Mouse (Mus musculus) embryonic facial prominence, embryonic 12.5 days (tissue): Measurements from ENCODE around the gene Hoxc13. TPM values are rescaled to one million over a fixed set of nuclear protein-coding genes. Genes with fewer than 3 reads are reported as not detected.
A peak's percentile ranks its signal among the peaks of the same experiment; 100 is the strongest.

ENCODE experiments used
- ATAC-seq: fragments of 200-750 bp; cut with Nextera tagmentation; 2 replicates; pipeline ENCODE4 v1.8.0; 2017; ENCODE audit not compliant: insufficient number of reproducible peaks, insufficient read depth, low FRiP score, low TSS enrichment
- H3K27ac ChIP-seq: fragments of 300-500 bp; sonication (generic); 2 replicates; pipeline ENCODE4 v1.5.1; 2016; ENCODE audit warnings: mild to moderate bottlenecking
- H3K27me3 ChIP-seq: fragments of 300-500 bp; sonication (generic); 2 replicates; pipeline ENCODE4 v1.6.1; 2016; ENCODE audit warnings: mild to moderate bottlenecking, moderate library complexity
- H3K36me3 ChIP-seq: fragments of 300-500 bp; sonication (generic); 2 replicates; pipeline ENCODE4 v1.6.1; 2016; ENCODE audit warnings: mild to moderate bottlenecking
- H3K4me1 ChIP-seq: fragments of 300-500 bp; sonication (generic); 2 replicates; pipeline ENCODE4 v1.6.1; 2016
- H3K4me2 ChIP-seq: fragments of 300-500 bp; sonication (generic); replicated peaks from 2 replicates; pipeline ENCODE4 v1.6.1; 2016; ENCODE audit warnings: mild to moderate bottlenecking, moderate library complexity
- H3K4me3 ChIP-seq: fragments of 300-500 bp; sonication (generic); 2 replicates; pipeline ENCODE4 v1.5.1; 2016; ENCODE audit warnings: mild to moderate bottlenecking
- H3K9ac ChIP-seq: fragments of 300-500 bp; sonication (generic); 2 replicates; pipeline ENCODE4 v1.6.1; 2016; ENCODE audit warnings: mild to moderate bottlenecking, moderate library complexity
- H3K9me3 ChIP-seq: fragments of 300-500 bp; sonication (generic); 2 replicates; pipeline ENCODE4 v1.6.1; 2016; ENCODE audit warnings: mild to moderate bottlenecking, moderate library complexity
- WGBS: fragments of 180-500 bp; shearing (Covaris S2); methylation state at CpG from one replicate; pipeline ENCODE4 v1.1.7; 2016; 5-methylcytosine and 5-hydroxymethylcytosine counted together
- polyA plus RNA-seq: library from polyadenylated mRNA; unstranded; fragments of >200 nt; fragmentation: Nextera tagmentation; extraction: Ambion mirVana; gene quantifications from 2 replicates; pipeline ENCODE4 v1.2.1, GENCODE M21; 2016

The Hoxc13 gene
- polyA plus RNA-seq, 1 experiment from 2014 or later = 0.19 TPM

DNA sequence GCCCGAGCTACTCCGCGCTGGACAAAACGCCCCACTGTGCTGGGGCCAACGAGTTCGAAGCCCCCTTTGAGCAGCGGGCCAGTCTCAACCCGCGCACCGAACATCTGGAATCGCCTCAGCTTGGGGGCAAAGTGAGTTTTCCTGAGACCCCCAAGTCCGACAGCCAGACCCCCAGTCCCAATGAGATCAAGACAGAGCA is 46.3 kb downstream of the Hoxc13 start, which contains the start of gene Hoxc5:
TSS of gene Hoxc5 (plus strand) at position 132 of the 199 bp plus-strand sequence.
- no peak; the same call in 1 of the 2 replicates for ATAC-seq

DNA sequence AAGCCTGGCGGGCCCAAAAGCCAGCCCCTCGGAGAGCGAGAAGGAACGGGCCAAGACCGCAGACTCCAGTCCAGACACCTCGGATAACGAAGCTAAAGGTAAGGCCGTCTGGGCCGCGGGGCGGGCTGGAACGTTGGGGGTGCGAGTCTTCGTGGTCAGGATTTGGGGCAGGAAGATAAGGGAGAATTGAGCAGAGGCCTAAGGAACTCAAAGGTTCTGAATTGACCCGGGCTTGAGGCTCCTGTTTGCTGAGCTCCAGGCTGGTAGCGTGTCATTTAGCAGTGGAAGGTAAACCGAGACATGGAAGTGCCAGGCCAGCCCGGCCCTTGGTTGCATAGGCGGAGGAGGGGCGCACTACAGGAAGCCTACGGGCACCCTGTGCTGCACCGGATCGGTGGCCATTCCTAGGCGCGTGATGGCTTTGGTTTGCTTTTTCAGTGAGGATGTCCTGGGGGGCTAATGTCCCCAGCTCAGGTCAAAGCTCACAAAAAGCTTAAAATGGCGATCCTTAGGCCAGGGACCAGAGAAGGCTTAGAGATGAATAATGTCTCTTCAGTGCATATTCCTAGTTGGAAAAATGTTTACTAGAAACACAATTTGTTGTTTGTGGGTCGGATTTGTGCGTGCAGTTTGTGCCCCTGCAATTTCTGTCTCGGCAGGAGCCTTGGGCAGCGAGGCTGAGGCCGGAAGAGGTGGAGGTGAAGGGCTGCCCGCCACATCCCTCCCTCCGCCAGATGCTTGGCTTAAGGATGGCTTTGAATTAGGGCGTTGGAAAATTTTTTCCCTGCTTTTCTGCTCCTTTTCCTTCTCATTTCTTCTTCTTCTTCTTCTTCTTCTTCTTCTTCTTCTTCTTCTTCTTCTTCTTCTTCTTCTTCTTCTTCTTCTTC is 46.9 kb downstream of the Hoxc13 start:
- Histone ChIP-seq H3K27me3 (peaks cover 96% of the 10 kb centered on the region), H3K9me3 (no peaks in the 10 kb centered on the region), H3K36me3 (no peaks in the 10 kb centered on the region), H3K27ac (no peak overlapping the region), H3K4me3 (no peak overlapping the region), H3K9ac (no peak overlapping the region), H3K4me1 (0 out of 2 replicates have a peak, but pooled peaks cover 4% of the 10 kb centered on the region), H3K4me2 (no peak overlapping the region)
- no peak for ATAC-seq
- WGBS = 4% methylated on average over 34 of the region's 34 CpGs

More for the DNA sequence above, 46.3 kb downstream of the Hoxc13 start, which contains the start of gene Hoxc5:
- Histone ChIP-seq H3K4me2 (peak within 1 kb of the TSS; percentile 21), H3K4me3 (no peak within 1 kb of the TSS), H3K4me1 (0 out of 2 replicates have a peak, but pooled peaks cover 4% of the 10 kb centered on the region), H3K27ac (no peak within 1 kb of the TSS), H3K27me3 (peaks cover 96% of the 10 kb centered on the region), H3K9ac (no peak within 1 kb of the TSS), H3K9me3 (no peaks in the 10 kb centered on the region), H3K36me3 (no peaks in the 10 kb centered on the region)
- 1% methylated on average over 12 of the region's 12 CpGs for WGBS

DNA sequence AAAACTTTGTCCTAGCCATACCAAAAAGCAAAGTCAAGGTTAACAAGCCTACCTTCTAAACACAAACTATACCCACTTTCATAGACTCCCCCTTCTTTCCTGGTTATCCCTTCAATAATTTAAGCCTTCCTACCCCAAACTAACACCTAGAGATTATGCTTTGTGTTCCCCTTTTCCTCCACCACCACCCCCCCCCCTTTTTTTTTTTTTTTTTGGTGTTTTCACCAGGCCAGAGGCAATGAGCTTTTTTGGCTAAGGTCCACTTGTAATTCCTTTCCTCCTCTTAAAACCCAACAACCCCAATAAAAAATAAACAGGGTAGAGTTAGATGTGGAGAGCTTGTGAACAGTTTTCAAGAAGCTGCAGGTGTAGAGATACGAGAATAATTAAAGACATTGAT is 48.4 kb downstream of the Hoxc13 start:
- H3K27ac ChIP-seq = no peak overlapping the region
- no peak for ATAC-seq
- peaks cover 97% of the 10 kb centered on the region for H3K27me3 ChIP-seq
- H3K36me3 ChIP-seq = no peaks in the 10 kb centered on the region
- H3K9ac ChIP-seq = no peak overlapping the region
- H3K4me1 ChIP-seq = 0 out of 2 replicates have a peak, but pooled peaks cover 4% of the 10 kb centered on the region
- WGBS = 37% methylated on average over 1 of the region's 1 CpGs
- no peaks in the 10 kb centered on the region for H3K9me3 ChIP-seq
- no peak overlapping the region for H3K4me2 ChIP-seq
- no peak overlapping the region for H3K4me3 ChIP-seq

DNA sequence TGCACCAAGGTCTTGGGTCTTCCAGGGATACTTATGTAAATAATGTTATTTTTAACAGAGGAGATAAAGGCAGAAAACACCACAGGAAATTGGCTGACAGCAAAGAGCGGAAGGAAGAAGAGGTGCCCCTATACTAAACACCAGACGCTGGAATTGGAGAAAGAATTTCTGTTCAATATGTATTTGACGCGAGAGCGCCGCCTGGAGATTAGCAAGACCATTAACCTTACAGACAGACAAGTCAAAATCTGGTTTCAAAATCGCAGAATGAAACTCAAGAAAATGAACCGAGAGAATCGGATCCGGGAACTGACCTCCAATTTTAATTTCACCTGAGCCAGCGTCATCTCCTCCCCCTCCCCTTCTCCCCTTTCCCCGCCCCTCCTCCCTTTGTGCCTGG is 49.8 kb downstream of the Hoxc13 start:
- WGBS = 1% methylated on average over 12 of the region's 12 CpGs

DNA sequence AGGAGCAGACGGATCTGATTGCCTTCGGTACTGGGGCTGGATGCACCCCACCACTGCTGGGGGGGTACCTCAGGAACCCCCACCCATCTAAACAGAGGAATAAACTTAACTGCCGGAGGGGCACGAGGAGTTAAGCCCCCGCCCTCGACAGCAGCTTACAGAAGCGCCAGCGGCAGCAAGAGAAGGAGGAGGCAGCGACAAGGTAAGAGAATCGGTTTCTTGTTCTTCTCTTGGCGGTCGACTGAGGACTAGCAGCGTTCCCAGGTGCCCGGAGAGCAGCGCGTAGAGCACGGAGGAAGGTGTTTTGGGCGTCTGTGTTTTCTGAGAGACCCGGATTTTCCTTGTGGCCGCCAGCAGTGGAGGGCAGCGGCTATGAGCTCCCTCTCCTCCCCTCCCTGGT is 51.4 kb downstream of the Hoxc13 start:
- H3K4me2 ChIP-seq = no peak overlapping the region
- no peaks in the 10 kb centered on the region for H3K4me1 ChIP-seq
- H3K9ac ChIP-seq = no peak overlapping the region
- ATAC-seq = no peak
- no peaks in the 10 kb centered on the region for H3K36me3 ChIP-seq
- WGBS = under 1% methylated on average over 21 of the region's 21 CpGs
- H3K27ac ChIP-seq = no peak overlapping the region
- H3K27me3 ChIP-seq = peaks cover 97% of the 10 kb centered on the region
- no peak overlapping the region for H3K4me3 ChIP-seq
- no peaks in the 10 kb centered on the region for H3K9me3 ChIP-seq

More for the DNA sequence above, 49.8 kb downstream of the Hoxc13 start:
- Histone ChIP-seq H3K4me2 (no peak overlapping the region), H3K36me3 (no peaks in the 10 kb centered on the region), H3K4me3 (no peak overlapping the region), H3K9me3 (no peaks in the 10 kb centered on the region), H3K9ac (no peak overlapping the region), H3K27me3 (peaks cover 97% of the 10 kb centered on the region), H3K27ac (no peak overlapping the region), H3K4me1 (0 out of 2 replicates have a peak, but pooled peaks cover 4% of the 10 kb centered on the region)
- no peak for ATAC-seq

DNA sequence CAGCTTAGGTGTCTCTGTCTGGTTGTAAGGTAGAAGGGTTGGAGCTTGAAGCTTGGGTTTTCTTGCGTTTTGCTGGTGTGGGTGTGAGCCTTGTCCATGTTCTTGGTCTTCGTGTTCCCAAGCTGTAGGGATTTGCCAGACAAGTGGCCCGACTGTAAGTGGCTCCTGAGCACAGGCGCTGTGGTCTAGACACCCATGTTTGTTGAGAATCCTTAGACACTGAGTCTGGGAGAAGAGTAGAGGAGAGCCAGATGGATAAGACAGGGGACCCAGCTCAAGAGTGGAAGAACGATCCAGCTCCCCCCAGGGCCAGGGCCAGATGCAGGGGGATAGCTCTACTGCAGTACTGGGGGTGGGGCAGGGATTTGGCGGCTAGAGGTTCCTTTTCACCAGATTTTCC is 51.9 kb downstream of the Hoxc13 start:
- H3K9ac ChIP-seq = no peak overlapping the region
- no peaks in the 10 kb centered on the region for H3K4me1 ChIP-seq
- H3K4me3 ChIP-seq = no peak overlapping the region
- no peak overlapping the region for H3K27ac ChIP-seq
- H3K27me3 ChIP-seq = peaks cover 97% of the 10 kb centered on the region
- no peaks in the 10 kb centered on the region for H3K9me3 ChIP-seq
- no peak overlapping the region for H3K4me2 ChIP-seq
- WGBS = 3% methylated on average over 6 of the region's 6 CpGs
- no peak for ATAC-seq
- H3K36me3 ChIP-seq = no peaks in the 10 kb centered on the region

DNA sequence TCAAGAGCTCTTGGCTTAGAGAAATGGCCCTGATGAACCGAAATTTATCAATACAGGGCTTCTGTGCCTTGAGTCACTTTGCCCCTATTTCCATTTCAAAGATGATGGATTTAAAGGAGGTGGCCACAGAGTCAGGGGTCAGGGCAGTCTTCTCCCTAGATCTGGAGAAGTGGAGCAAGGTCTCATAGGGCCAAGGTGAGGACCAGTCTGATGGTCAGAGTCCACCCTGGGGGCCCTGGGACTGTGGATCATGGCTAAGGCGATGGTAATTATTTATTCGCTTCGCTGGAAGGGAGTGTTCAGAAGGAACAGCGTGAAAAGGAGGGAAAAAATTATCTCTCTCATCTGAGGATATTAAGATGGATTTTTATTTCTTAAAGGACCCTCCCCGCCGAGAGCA is 54.1 kb downstream of the Hoxc13 start:
- 5% methylated on average over 7 of the region's 7 CpGs for whole genome bisulfite sequencing
- Histone ChIP-seq H3K27me3 (peaks cover 99% of the 10 kb centered on the region), H3K36me3 (no peaks in the 10 kb centered on the region), H3K4me2 (no peak overlapping the region), H3K4me1 (no peaks in the 10 kb centered on the region), H3K4me3 (no peak overlapping the region), H3K9ac (no peak overlapping the region), H3K27ac (no peak overlapping the region), H3K9me3 (no peaks in the 10 kb centered on the region)
- no peak for ATAC-seq

DNA sequence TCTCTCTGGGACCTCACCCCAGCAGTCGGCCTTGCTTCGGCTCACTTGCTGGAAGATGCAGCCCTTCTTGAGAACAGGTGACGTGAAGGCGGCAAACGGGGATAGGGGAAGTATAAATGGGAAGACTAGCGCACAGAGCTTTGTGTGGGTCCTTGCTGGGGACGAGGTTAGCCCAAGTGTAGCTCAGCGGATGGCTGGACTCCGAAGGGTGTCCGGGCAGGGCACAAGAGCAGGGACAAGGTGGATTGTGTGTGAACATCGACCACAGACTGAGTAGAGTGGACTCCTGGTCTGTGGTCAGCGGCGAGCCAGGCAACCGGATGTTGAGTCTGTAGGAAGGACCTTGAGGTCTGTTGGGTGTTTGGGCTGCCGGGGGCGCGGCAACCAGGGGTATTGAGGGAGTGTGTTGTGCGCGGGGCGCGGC is 54.8 kb downstream of the Hoxc13 start:
- Histone ChIP-seq H3K9me3 (no peaks in the 10 kb centered on the region), H3K4me1 (no peaks in the 10 kb centered on the region), H3K36me3 (no peaks in the 10 kb centered on the region), H3K9ac (no peak overlapping the region), H3K4me3 (no peak overlapping the region), H3K27ac (no peak overlapping the region), H3K4me2 (no peak overlapping the region), H3K27me3 (peaks cover 99% of the 10 kb centered on the region)
- no peak for ATAC-seq
- 1% methylated on average over 21 of the region's 21 CpGs for WGBS

DNA sequence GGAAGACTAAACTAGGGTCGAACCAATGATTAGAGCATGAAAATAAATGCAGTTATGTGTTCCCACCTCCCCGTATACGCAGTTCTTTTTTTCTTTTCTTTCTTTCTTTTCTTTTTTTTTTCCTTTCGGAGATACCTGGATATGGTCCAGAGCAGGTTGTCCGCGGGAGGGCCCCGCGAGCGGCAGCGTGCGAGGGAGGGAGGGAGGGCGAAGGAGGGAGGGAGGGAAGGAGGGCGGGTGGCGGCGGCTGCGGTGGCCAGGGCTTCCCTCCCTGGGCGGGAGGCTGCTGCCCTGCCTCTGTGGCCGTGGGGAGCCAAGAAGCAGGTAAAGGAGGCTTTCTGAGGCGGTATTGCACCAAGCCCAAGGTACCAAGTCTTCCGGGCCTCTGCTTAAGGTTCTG is 55.3 kb downstream of the Hoxc13 start, which contains the start of gene Hoxc9:
TSS of gene Hoxc9 (plus strand) at position 269 of the 400 bp plus-strand sequence.
- Histone ChIP-seq H3K4me3 (0 out of 2 replicates have a peak within 1 kb of the TSS, but pooled peaks have one; percentile 6), H3K4me2 (no peak within 1 kb of the TSS), H3K27me3 (peaks cover 99% of the 10 kb centered on the region), H3K27ac (no peak within 1 kb of the TSS), H3K9me3 (no peaks in the 10 kb centered on the region), H3K4me1 (no peaks in the 10 kb centered on the region), H3K36me3 (no peaks in the 10 kb centered on the region), H3K9ac (no peak within 1 kb of the TSS)
- WGBS = 0% methylated on average over 8 of the region's 20 CpGs
- ATAC-seq = no peak

DNA sequence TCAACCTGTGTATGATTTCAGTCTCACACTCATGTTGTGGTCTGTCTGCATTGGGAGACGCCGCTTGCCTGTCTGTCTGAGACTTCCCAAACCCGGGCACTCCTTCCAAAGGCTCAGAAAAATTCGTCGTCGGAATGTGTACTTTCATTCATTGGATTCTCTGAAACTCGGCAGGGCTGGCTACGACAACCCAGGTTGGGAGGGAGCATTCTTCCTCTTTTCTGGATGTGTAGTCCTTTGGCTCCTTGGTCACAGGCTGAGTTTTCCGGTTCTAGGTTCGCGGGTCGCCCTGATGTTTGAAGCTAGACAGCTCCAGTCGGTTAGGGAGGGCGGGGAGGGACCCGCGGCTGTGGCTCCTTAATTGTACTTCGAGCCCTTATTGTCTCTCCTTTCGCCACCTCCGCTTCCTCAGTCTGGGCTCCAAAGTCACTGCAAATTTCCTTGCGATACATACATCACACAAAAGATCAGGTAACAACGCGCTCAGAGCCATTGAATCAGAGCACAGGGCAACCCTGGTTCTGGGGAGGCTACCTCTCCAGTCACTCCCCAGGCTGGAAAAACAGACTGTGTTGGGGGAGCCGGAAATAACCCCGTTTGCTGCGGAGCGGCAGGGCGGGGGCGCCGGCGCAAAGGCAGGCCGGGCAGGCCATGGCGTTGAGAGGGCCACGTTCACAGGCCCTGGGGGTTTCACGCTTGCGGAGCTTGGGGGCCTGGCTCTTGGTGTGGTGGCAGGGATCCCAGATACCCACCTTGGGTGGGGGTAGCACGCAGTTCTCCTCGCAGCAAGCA is 55.9 kb downstream of the Hoxc13 start:
- no peak overlapping the region for H3K9ac ChIP-seq
- ATAC-seq = no peak
- H3K9me3 ChIP-seq = no peaks in the 10 kb centered on the region
- H3K27me3 ChIP-seq = peaks cover 100% of the 10 kb centered on the region
- H3K36me3 ChIP-seq = no peaks in the 10 kb centered on the region
- H3K4me1 ChIP-seq = 0 out of 2 replicates have a peak, but pooled peaks cover 1% of the 10 kb centered on the region
- H3K27ac ChIP-seq = no peak overlapping the region
- 2% methylated on average over 37 of the region's 37 CpGs for WGBS
- H3K4me3 ChIP-seq = 0 out of 2 replicates have a peak overlapping the region, but pooled peaks have one; percentile 6
- no peak overlapping the region for H3K4me2 ChIP-seq

DNA sequence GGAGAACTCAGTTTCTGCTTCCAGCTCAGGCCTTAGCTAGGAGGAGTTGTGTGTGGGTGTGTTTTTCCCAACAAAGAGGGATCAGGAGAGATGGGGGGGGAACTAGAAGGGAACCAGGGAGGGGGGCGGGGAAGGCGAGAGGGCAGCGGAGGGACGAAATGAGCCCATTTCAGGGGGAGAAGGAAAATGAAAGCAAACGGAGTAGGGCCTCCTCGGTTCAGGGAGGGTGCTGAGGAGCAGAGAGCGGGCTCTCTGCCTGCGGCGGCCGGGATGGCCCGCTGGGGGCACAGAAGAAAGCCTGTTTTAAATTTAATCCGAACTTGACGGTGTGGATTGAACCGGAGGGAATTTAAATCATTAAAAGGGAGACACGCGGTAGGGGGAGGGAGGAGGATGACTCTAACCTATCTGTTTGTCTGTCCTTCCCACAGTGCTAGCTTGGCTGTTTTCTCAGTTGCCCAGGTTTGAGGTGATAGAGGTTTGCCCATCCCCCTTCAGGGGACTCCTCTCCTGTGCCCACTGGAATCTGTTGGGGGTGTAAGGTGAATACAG is 56.6 kb downstream of the Hoxc13 start:
- Histone ChIP-seq H3K4me1 (0 out of 2 replicates have a peak, but pooled peaks cover 3% of the 10 kb centered on the region), H3K4me3 (no peak overlapping the region)

More for the DNA sequence above, 56.6 kb downstream of the Hoxc13 start:
- no peak for ATAC-seq
- no peak overlapping the region for H3K4me2 ChIP-seq
- WGBS = 1% methylated on average over 16 of the region's 16 CpGs
- no peaks in the 10 kb centered on the region for H3K9me3 ChIP-seq
- no peak overlapping the region for H3K27ac ChIP-seq
- peaks cover 100% of the 10 kb centered on the region for H3K27me3 ChIP-seq
- no peak overlapping the region for H3K9ac ChIP-seq
- H3K36me3 ChIP-seq = no peaks in the 10 kb centered on the region
